Mouse (Mus musculus) G1E (cell line): ENCODE measurements at regions not wholly inside any gene's neighbourhood (a gene's known extent, or its start where the extent isn't known, plus 50 kb on each side); places are given as distances from the start of the nearest gene placed in this dataset.

Experiments used
- CTCF ChIP-seq: IDR thresholded peaks from 2 replicates; pipeline ENCODE4 v1.5.1; 2012; ENCODE audit warnings: low read depth, low read length, inconsistent platforms, mixed read lengths
- GATA1 ChIP-seq: IDR thresholded peaks from 2 replicates; pipeline ENCODE4 v1.6.1; 2012; ENCODE audit warnings: borderline replicate concordance, low read length, inconsistent platforms, mixed read lengths
- GATA2 ChIP-seq: IDR thresholded peaks from 2 replicates; pipeline ENCODE4 v1.6.1; 2012; ENCODE audit warnings: low read depth, low read length, inconsistent platforms, borderline replicate concordance
- POLR2AphosphoS5 ChIP-seq: IDR thresholded peaks from 2 replicates; pipeline ENCODE4 v1.6.1; 2012; ENCODE audit warnings: low read depth, low read length, inconsistent platforms; ENCODE audit not compliant: insufficient replicate concordance
- TAL1 ChIP-seq: conservative IDR thresholded peaks from 2 replicates; pipeline ENCODE4 v1.6.1; 2012; ENCODE audit warnings: low read depth, low read length, inconsistent platforms, mixed read lengths

DNA sequence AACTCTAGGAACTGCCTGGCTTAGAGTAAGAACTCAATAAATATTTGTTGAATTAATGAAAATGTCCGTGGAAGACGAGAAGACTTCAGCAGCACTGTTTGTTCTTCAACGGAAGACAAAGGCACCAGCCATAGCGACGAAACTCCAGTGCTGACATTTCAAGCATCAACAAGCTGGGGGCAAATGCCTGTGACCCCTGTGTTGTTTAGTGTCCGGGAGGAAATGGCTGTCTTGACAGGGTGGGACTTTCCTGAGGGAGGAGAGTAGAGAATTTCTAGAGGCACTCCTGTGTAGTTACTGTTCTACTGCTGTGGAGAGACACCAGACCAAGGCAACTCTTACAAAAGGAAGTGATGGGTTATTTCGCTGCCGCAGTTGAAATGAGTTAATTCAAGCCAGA, 129.2 kb downstream of the Matn1 start:
- TF ChIP-seq CTCF = no peak
- no peak for TF ChIP-seq GATA2
- no peak for TF ChIP-seq TAL1
- no peak for TF ChIP-seq GATA1
- TF ChIP-seq POLR2AphosphoS5 = no peak
